Mouse (Mus musculus) forebrain, embryonic 14.5 days (tissue): Measurements from ENCODE around the gene Churc1. TPM values are rescaled to one million over a fixed set of nuclear protein-coding genes. Genes with fewer than 3 reads are reported as not detected.

Experiments
- ATAC-seq: fragments of 200-750 bp; cut with Nextera tagmentation; 2 replicates; pipeline ENCODE4 v1.8.0; 2017; ENCODE audit warnings: mild to moderate bottlenecking, moderate library complexity
- DNase-seq: peaks from one replicate; pipeline ENCODE4 v3.0.0-alpha.2; 2015; ENCODE audit warnings: low spot score
- H3K27ac ChIP-seq: fragments of 300-500 bp; sonication (generic); 2 replicates; pipeline ENCODE4 v1.5.1; 2014; ENCODE audit warnings: low read depth, mild to moderate bottlenecking, control low read depth, low read length, moderate library complexity
- H3K27me3 ChIP-seq: fragments of 300-500 bp; sonication (generic); replicated peaks from 2 replicates; pipeline ENCODE4 v1.6.1; 2014; ENCODE audit warnings: low read length, control low read depth, mixed read lengths; ENCODE audit not compliant: control insufficient read depth, insufficient read depth
- H3K36me3 ChIP-seq: fragments of 300-500 bp; sonication (generic); 2 replicates; pipeline ENCODE4 v1.6.1; 2014; ENCODE audit warnings: low read length, control low read depth; ENCODE audit not compliant: control insufficient read depth, insufficient read depth
- H3K4me1 ChIP-seq: fragments of 300-500 bp; sonication (generic); 2 replicates; pipeline ENCODE4 v1.6.1; 2014; ENCODE audit warnings: antibody characterized with exemption, low read length, control low read depth; ENCODE audit not compliant: control insufficient read depth, insufficient read depth
- H3K4me2 ChIP-seq: fragments of 300-500 bp; sonication (generic); 2 replicates; pipeline ENCODE4 v1.6.1; 2014; ENCODE audit warnings: mild to moderate bottlenecking, control low read depth, low read length
- H3K4me3 ChIP-seq: fragments of 300-500 bp; sonication (generic); 2 replicates; pipeline ENCODE4 v1.5.1; 2014; ENCODE audit warnings: low read depth, low read length, control low read depth
- H3K9ac ChIP-seq: fragments of 300-500 bp; sonication (generic); 2 replicates; pipeline ENCODE4 v1.6.1; 2014; ENCODE audit warnings: mild to moderate bottlenecking, low read length, control low read depth, moderate library complexity
- H3K9me3 ChIP-seq: fragments of 300-500 bp; sonication (generic); replicated peaks from 2 replicates; pipeline ENCODE4 v1.6.1; 2016; ENCODE audit warnings: low read length, control low read depth, mixed read lengths; ENCODE audit not compliant: control insufficient read depth
- WGBS: fragments of 180-500 bp; shearing (Covaris S2); extraction: QIAGEN DNeasy Blood & Tissue Kit; methylation state at CpG from one replicate; pipeline ENCODE4 v1.1.7; 2014; 5-methylcytosine and 5-hydroxymethylcytosine counted together
- polyA plus RNA-seq: library from polyadenylated mRNA; unstranded; fragments of >200 nt; fragmentation: Nextera tagmentation; extraction: Ambion mirVana; gene quantifications from 2 replicates; pipeline ENCODE4 v1.2.1, GENCODE M21; 2014

The Churc1 gene
- 96.0 and 114 TPM in 2 replicates for polyA plus RNA-seq

DNA sequence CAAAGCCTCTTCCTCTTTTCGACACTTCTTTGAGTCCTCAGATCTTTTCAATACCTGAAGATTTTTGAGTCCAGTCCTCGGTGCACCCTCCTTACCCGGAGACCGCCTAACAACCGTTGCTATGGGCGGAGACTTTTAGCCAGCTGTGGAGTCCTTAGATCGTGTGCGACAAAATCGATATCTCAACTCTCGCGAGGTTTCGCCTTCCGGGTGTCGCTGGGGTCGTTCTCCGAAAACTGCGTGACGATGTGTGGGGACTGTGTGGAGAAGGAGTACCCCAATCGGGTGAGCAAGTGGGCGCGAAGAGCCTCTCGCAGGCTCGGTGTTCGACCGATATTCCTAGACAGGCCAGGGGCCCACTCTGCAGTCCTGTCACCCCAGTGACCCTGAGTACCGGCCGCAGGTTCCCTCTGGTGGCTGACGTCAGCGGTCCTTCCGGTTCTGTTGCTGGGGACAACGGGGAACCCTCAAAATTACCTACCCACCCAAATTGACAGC is at the start of gene Churc1, which contains the start of gene Fntb:
Gene Churc1, plus strand, starts transcription at position 185 of the 498 bp plus-strand sequence.
Gene Fntb, plus strand, starts transcription at position 236 of the 498 bp plus-strand sequence.
- ATAC-seq (peak; percentile 98), DNase-seq (peak; percentile 98)
- peak within 1 kb of the TSS; percentile 61 for H3K4me3 ChIP-seq
- no peaks in the 10 kb centered on the region for H3K27me3 ChIP-seq
- WGBS = under 1% methylated on average over 31 of the region's 31 CpGs
- no peaks in the 10 kb centered on the region for H3K36me3 ChIP-seq
- peak within 1 kb of the TSS; percentile 66 for H3K4me2 ChIP-seq
- H3K4me1 ChIP-seq = peaks cover 4% of the 10 kb centered on the region; the same call in 1 of the 2 replicates
- peak within 1 kb of the TSS; percentile 81 for H3K27ac ChIP-seq
- peak within 1 kb of the TSS; percentile 75 for H3K9ac ChIP-seq
- H3K9me3 ChIP-seq = no peaks in the 10 kb centered on the region

DNA sequence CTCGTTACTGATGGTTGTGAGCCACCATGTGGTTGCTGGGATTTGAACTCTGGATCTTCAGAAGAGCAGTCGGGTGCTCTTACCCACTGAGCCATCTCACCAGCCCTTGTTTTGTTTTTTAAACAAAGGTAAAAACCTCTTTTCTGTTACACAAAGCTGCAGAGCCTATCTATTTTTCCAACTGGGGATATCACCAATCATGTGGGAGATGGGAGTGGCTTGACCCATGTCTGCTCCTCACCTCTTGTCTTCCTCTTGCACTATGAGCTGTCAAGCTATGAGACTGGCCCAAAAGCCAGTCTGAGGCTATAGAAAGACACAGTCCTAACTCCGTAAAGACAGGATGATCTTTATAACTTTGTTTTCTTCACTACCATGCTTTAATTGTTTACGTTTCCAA is 47.0 kb upstream of the Churc1 start:
- Histone ChIP-seq H3K4me3 (no peak overlapping the region), H3K4me1 (no peaks in the 10 kb centered on the region), H3K36me3 (no peaks in the 10 kb centered on the region), H3K9ac (no peak overlapping the region), H3K27me3 (no peaks in the 10 kb centered on the region), H3K9me3 (no peaks in the 10 kb centered on the region), H3K4me2 (no peak overlapping the region), H3K27ac (no peak overlapping the region)
- WGBS = 83% methylated on average over 4 of the region's 4 CpGs
- no peak for DNase-seq
- no peak for ATAC-seq

DNA sequence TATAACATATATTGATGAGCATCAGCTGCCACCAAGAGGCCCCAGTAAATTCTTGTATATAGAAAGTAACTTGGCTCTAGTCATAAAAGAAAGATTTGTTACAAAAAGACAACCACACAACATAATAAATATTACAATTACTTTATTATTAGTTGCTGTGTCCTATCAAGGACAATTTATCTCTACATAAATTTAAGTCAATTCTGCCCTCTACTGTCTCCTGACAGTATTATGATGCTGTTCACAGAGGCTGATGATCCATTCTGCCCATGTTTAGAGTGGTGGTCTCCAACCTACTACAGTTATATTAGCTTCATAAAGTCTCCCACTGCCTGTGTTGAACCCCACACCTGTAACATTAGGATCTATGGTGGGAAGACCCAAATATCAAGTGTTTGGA is 44.8 kb upstream of the Churc1 start:
- ATAC-seq = no peak
- Histone ChIP-seq H3K9me3 (no peaks in the 10 kb centered on the region), H3K4me1 (no peaks in the 10 kb centered on the region), H3K36me3 (no peaks in the 10 kb centered on the region), H3K4me2 (no peak overlapping the region), H3K27ac (no peak overlapping the region), H3K27me3 (no peaks in the 10 kb centered on the region), H3K4me3 (no peak overlapping the region), H3K9ac (no peak overlapping the region)
- peak; percentile 65 for DNase-seq

DNA sequence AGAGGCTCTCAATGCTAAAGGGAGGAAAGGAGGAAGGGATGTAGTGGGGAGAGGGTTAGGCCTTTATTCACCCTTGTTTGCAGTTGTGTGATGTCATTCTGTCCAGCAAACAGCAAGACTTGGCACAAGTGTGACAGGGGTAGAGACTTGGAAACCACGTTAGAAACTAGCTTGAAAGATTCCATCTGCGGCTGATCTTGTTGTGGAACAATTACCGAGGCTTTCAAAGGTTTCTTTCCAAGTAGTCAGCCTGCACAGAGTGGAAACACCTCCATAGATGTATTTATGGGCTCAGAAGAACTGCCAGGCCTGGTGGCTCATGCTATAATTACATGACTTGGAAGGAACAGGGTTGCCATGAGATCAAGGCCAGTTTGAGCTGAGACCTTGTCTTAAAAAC is 43.3 kb upstream of the Churc1 start:
- Histone ChIP-seq H3K27ac (no peak overlapping the region), H3K27me3 (no peaks in the 10 kb centered on the region), H3K4me1 (no peaks in the 10 kb centered on the region), H3K9me3 (no peaks in the 10 kb centered on the region), H3K4me2 (no peak overlapping the region), H3K4me3 (no peak overlapping the region), H3K36me3 (no peaks in the 10 kb centered on the region), H3K9ac (0 out of 2 replicates have a peak overlapping the region, but pooled peaks have one; percentile 13)
- 41% methylated on average over 3 of the region's 3 CpGs for WGBS
- no peak for ATAC-seq
- DNase-seq = peak; percentile 46

DNA sequence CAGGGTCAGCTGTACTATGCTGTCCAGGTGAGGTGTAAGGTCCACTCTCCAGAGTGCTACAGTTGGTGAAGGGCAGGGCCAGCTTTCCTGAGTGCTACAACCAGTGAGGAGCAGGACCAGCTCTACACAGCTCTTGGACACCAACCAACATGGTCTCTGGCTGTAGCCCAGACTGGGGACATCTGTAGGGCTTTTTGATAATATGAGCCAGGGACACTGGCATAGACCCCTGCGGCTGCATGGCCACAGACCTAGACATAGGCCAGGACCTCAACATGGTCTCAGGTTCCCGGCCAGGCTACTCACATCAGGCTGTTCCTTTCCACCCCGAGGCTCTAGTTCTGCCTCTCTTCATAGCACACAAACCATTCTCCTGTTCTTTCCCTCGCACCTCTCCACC is 37.4 kb upstream of the Churc1 start:
- ATAC-seq (no peak), DNase-seq (no peak)
- 88% methylated on average over 4 of the region's 4 CpGs for WGBS
- Histone ChIP-seq H3K9me3 (peaks cover 3% of the 10 kb centered on the region; the same call in 1 of the 2 replicates), H3K36me3 (no peaks in the 10 kb centered on the region), H3K4me1 (no peaks in the 10 kb centered on the region), H3K27me3 (no peaks in the 10 kb centered on the region), H3K27ac (no peak overlapping the region), H3K9ac (no peak overlapping the region), H3K4me2 (no peak overlapping the region), H3K4me3 (no peak overlapping the region)

DNA sequence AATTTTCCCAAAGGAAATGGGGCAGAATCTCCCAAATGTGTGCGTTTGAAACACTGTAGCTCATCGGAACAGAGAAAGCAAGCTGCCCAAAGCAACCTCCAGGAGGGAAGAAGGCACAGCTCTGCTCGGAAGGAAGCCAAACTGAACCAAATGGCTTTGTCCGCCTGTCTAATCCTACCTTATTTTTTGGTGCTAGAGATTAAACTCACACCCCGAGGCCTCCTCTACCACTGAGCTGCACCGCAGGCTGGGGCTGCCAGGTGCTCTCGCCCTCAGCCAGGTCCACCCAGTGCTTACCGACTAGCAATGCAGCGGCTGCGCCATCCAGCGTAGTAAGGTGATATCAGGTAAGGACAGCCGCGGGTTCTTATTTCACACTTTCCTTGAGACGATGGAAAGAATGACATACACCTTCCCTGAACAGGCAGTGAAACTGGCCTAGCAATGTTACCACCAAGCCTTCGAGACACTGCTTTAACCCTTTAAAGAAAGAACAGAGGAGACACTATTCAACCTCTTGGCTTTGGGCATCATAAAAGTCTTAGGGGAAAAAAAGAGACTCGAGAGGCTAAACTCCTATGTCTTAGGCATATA is 14.4 kb upstream of the Churc1 start:
- ATAC-seq (no peak), DNase-seq (no peak)
- Histone ChIP-seq H3K27me3 (no peaks in the 10 kb centered on the region), H3K27ac (no peak overlapping the region), H3K9ac (no peak overlapping the region), H3K4me3 (no peak overlapping the region), H3K9me3 (no peaks in the 10 kb centered on the region), H3K4me1 (no peaks in the 10 kb centered on the region), H3K4me2 (no peak overlapping the region), H3K36me3 (no peaks in the 10 kb centered on the region)
- WGBS = 80% methylated on average over 16 of the region's 16 CpGs

DNA sequence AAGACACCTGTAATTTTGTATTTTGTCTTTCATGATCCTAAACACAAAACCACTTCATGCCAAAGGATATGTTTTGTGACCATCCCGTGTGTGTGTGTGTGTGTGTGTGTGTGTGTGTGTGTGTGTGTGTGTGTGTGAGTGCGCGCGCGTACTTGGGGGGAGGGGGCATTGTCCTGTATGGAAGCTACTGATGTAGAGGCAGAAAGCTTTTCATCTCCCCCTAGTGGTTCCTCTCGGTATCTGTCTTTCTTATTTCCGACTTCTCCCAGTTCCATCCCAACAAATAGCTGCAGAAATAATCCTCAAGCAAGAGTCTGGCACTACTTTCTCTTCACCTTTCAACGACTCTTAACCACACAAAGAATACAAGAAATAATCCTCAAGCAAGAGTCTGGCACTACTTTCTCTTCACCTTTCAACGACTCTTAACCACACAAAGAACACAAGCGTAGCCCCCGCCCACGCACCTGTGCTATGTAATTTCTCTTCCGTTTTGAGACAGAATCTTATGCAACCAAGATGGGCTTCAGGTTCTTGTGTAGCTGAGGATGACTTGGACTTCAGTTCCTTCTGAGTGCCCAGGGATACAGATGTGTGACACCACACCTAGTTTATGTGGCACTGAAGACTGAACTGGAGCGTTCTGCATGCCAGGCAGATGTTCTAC is 12.6 kb upstream of the Churc1 start:
- WGBS = 47% methylated on average over 14 of the region's 14 CpGs
- H3K4me3 ChIP-seq = no peak overlapping the region
- no peaks in the 10 kb centered on the region for H3K4me1 ChIP-seq
- H3K27ac ChIP-seq = no peak overlapping the region
- H3K36me3 ChIP-seq = no peaks in the 10 kb centered on the region
- no peaks in the 10 kb centered on the region for H3K9me3 ChIP-seq
- ATAC-seq (peak; percentile 67; the same call in 1 of the 2 replicates), DNase-seq (peak; percentile 78)
- H3K9ac ChIP-seq = no peak overlapping the region
- no peaks in the 10 kb centered on the region for H3K27me3 ChIP-seq
- no peak overlapping the region for H3K4me2 ChIP-seq

DNA sequence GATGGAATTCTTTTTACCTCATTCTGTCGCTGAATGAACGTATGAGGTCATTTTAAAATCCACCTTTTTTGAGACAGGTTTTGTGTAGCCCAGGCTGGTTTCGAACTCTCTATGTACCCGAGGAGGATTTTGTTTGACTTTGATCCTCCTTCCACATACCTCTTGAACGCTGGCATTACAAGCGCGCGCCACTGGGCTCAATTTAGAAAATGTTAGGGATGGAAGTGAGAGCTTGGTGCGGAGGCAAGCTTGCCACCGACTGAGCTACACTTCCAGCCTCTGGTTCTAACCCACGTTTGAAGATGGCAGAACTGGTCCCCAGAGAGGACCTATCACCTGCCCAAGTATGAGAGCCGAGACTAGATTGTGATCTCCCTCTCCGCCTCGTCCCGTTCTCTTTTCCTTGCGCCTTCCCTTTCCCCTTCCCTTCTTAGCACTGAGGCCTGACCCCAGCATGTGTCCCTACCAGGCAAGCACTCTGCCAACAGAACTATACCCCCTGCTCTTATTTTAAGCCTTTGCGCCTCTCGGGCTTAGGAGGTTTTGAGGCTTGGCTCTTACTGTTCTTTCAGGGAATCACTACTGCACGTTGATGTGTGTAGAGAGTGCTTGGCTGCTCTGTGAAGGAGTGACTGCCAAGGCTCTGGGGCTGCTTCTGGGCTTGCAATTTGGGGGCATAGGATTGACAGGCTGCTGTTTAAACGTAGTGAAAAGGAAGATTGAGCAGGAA is 728 bp downstream of the Churc1 start:
- peak; percentile 12 for DNase-seq
- Histone ChIP-seq H3K4me3 (peak overlapping the region; percentile 61), H3K27ac (peak overlapping the region; percentile 81; the same call in 1 of the 2 replicates), H3K9ac (peak overlapping the region; percentile 75), H3K36me3 (no peaks in the 10 kb centered on the region), H3K9me3 (no peaks in the 10 kb centered on the region), H3K27me3 (no peaks in the 10 kb centered on the region), H3K4me1 (peaks cover 4% of the 10 kb centered on the region; the same call in 1 of the 2 replicates), H3K4me2 (peak overlapping the region; percentile 66)
- ATAC-seq = peak; percentile 46; the same call in 1 of the 2 replicates
- 30% methylated on average over 20 of the region's 20 CpGs for WGBS
